Mouse (Mus musculus) intestine, postnatal 0 days (tissue): Measurements from ENCODE around the gene Cdkn1b. TPM values are rescaled to one million over a fixed set of nuclear protein-coding genes. Genes with fewer than 3 reads are reported as not detected.

Source experiments
- ATAC-seq: fragments of 200-750 bp; cut with Nextera tagmentation; 2 replicates; pipeline ENCODE4 v1.8.0; 2017; ENCODE audit warnings: mild to moderate bottlenecking, moderate TSS enrichment, moderate library complexity
- H3K27ac ChIP-seq: fragments of 300-500 bp; sonication (generic); 2 replicates; pipeline ENCODE4 v1.5.1; 2014; ENCODE audit warnings: mild to moderate bottlenecking, low read depth, low read length, moderate library complexity
- H3K27me3 ChIP-seq: fragments of 300-500 bp; sonication (generic); replicated peaks from 2 replicates; pipeline ENCODE4 v1.6.1; 2014; ENCODE audit warnings: low read length, mixed read lengths; ENCODE audit not compliant: control insufficient read depth, insufficient read depth
- H3K36me3 ChIP-seq: fragments of 300-500 bp; sonication (generic); 2 replicates; pipeline ENCODE4 v1.6.1; 2014; ENCODE audit warnings: mild to moderate bottlenecking, moderate library complexity; ENCODE audit not compliant: control insufficient read depth, insufficient read depth
- H3K4me1 ChIP-seq: fragments of 300-500 bp; sonication (generic); replicated peaks from 2 replicates; pipeline ENCODE4 v1.6.1; 2014; ENCODE audit warnings: antibody characterized with exemption, low read length, mixed read lengths; ENCODE audit not compliant: control insufficient read depth, insufficient read depth
- H3K4me2 ChIP-seq: fragments of 300-500 bp; sonication (generic); replicated peaks from 2 replicates; pipeline ENCODE4 v1.6.1; 2014; ENCODE audit warnings: low read depth, mild to moderate bottlenecking, moderate library complexity
- H3K4me3 ChIP-seq: fragments of 300-500 bp; sonication (generic); 2 replicates; pipeline ENCODE4 v1.5.1; 2014; ENCODE audit warnings: low read depth, low read length
- H3K9ac ChIP-seq: fragments of 300-500 bp; sonication (generic); 2 replicates; pipeline ENCODE4 v1.6.1; 2014; ENCODE audit warnings: mild to moderate bottlenecking, low read depth, low read length
- H3K9me3 ChIP-seq: fragments of 300-500 bp; sonication (generic); 2 replicates; pipeline ENCODE4 v1.6.1; 2016; ENCODE audit warnings: mixed run types; ENCODE audit not compliant: control insufficient read depth
- CTCF ChIP-seq: sonication (generic); IDR thresholded peaks from 2 replicates; pipeline ENCODE4 v1.5.1; 2016; ENCODE audit warnings: low read depth, mild to moderate bottlenecking, control low read depth, antibody characterized with exemption, moderate library complexity
- WGBS: fragments of 180-500 bp; shearing (Covaris S2); extraction: QIAGEN DNeasy Blood & Tissue Kit; methylation state at CpG from one replicate; pipeline ENCODE4 v1.1.7; 2014; 5-methylcytosine and 5-hydroxymethylcytosine counted together
- polyA plus RNA-seq: library from polyadenylated mRNA; unstranded; fragments of >200 nt; fragmentation: Nextera tagmentation; extraction: Ambion mirVana; gene quantifications from 2 replicates; pipeline ENCODE4 v1.2.1, GENCODE M21; 2015

The Cdkn1b gene
- polyA plus RNA-seq, 1 experiment from 2014 or later, result 14.8 TPM

DNA sequence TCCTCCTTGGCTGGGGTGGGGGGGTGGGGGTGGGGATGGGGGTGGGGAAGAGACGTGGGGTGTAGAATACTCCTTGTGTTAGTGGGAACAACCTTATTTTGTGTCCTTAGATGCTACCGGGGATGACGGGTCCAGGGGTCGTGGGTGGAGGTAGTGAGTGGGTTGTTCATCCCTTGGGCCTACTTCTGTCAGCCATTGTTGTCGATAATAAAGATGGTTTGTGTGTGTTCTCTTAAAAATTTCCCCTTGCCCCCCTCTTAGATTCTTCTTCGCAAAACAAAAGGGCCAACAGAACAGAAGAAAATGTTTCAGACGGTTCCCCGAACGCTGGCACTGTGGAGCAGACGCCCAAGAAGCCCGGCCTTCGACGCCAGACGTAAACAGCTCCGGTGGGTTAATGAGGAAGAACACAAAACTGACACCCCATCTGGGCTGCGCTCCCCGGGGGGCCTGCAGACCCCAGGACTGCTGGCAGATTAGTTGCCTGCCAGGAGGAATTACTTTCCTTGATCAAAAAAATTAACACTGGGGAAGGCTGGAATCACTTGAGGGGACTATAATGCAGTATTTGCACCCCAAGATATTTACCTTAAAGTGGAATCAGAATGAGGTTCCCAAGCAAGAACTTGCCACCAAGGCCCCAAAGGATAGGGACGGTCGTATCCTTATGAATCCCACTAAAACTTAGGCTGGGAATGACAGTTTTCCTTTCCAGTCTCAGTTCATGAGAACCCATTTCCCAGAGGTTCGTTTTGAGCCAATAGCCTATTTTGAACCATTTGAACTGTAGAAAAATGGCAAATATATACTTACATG lies 1.7 kb downstream of the Cdkn1b start:
- H3K9ac ChIP-seq, result peak overlapping the region; percentile 90
- WGBS, result 6% methylated on average over 20 of the region's 20 CpGs
- 0 out of 2 replicates have a peak, but pooled peaks cover 4% of the 10 kb centered on the region for H3K4me1 ChIP-seq
- no peaks in the 10 kb centered on the region for H3K27me3 ChIP-seq
- H3K36me3 ChIP-seq, result 0 out of 2 replicates have a peak, but pooled peaks cover 7% of the 10 kb centered on the region
- no peak for ATAC-seq
- TF ChIP-seq CTCF, result no peak
- H3K4me3 ChIP-seq, result peak overlapping the region; percentile 67
- H3K4me2 ChIP-seq, result peak overlapping the region; percentile 97
- H3K27ac ChIP-seq, result peak overlapping the region; percentile 94; the same call in 1 of the 2 replicates
- H3K9me3 ChIP-seq, result no peaks in the 10 kb centered on the region

DNA sequence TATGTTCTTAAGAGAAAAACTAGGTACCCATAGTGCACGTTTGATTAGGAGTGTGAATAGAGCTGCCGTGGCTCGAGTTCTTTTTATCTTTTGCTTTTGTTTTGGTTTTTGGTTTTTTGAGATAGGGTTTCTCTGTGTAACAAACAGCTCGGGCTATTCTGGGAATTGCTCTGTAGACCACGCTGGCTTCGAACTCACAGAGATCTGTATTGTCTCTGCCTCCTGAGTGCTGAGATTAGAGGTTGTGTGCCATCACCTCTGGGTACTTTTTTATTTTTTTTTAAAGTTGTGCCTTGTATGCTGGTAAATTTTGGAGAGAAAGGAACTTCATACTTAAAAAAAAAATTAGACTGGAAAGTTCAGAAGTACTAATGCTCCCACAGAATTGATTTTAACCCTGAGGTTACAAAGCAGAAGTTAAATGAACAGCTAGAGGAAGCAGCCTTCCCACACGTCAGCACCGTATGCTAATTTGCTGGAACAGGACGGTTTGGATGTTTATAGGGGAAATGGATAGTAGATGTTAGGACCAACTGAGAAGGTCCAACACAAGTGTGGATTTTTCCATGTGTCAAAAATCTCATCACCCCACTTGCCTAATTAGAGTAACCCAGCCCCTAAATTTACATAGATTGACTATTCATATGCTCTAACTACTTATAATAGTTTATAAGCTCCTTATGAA lies 2.5 kb downstream of the Cdkn1b start:
- ATAC-seq, result no peak
- Histone ChIP-seq H3K36me3 (0 out of 2 replicates have a peak, but pooled peaks cover 7% of the 10 kb centered on the region), H3K4me2 (peak overlapping the region; percentile 97), H3K27ac (0 out of 2 replicates have a peak overlapping the region, but pooled peaks have one; percentile 31), H3K4me1 (0 out of 2 replicates have a peak, but pooled peaks cover 2% of the 10 kb centered on the region), H3K9ac (peak overlapping the region; percentile 90), H3K9me3 (no peaks in the 10 kb centered on the region), H3K27me3 (no peaks in the 10 kb centered on the region), H3K4me3 (peak overlapping the region; percentile 67)
- TF ChIP-seq CTCF, result no peak
- WGBS, result 38% methylated on average over 9 of the region's 9 CpGs

DNA sequence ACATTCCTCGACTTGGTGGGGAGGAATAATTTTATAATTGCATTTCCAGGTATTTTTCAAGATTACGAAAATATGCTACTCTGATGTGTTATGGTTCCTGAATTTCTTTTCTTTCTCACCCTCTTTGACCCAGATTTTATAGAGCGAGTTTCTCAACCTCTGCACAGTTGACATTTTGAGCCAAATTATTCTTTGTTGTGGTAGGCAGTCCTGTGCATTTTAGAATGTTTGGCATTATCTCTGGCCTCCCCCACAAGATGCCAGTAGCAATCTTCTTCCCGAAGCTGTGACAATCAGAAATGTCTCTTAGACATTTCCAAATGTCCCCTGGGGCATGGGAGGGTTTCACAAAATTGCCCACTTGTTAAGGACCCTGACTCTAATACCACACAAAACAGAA lies 3.5 kb downstream of the Cdkn1b start:
- H3K9ac ChIP-seq, result no peak overlapping the region
- WGBS, result 67% methylated on average over 4 of the region's 4 CpGs
- no peak for TF ChIP-seq CTCF
- no peaks in the 10 kb centered on the region for H3K4me1 ChIP-seq
- no peak for ATAC-seq
- no peaks in the 10 kb centered on the region for H3K27me3 ChIP-seq
- H3K27ac ChIP-seq, result no peak overlapping the region
- 0 out of 2 replicates have a peak overlapping the region, but pooled peaks have one; percentile 4 for H3K4me3 ChIP-seq
- 0 out of 2 replicates have a peak, but pooled peaks cover 7% of the 10 kb centered on the region for H3K36me3 ChIP-seq
- peak overlapping the region; percentile 97 for H3K4me2 ChIP-seq
- H3K9me3 ChIP-seq, result no peaks in the 10 kb centered on the region

DNA sequence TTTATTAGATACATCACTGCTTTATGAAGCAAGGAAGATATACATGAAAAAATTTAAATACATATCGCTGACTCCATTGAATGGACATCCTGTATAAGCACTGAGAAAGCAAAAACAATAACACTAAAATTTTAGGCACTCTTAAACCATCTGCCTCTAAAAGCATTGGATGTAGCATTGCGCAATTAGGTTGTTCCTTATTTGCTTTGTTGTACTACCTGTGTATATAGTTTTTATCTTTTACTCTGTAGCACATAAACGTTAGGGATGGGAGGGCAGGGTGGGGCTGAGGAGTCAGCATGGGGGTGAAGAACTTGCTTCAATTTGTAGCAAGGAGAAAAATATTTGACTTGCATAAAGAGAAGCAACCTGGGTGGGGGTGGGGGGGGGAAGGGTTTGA lies 4.1 kb downstream of the Cdkn1b start:
- Histone ChIP-seq H3K4me1 (no peaks in the 10 kb centered on the region), H3K4me2 (no peak overlapping the region), H3K27ac (no peak overlapping the region), H3K27me3 (no peaks in the 10 kb centered on the region), H3K9ac (no peak overlapping the region), H3K36me3 (0 out of 2 replicates have a peak, but pooled peaks cover 7% of the 10 kb centered on the region), H3K4me3 (no peak overlapping the region), H3K9me3 (no peaks in the 10 kb centered on the region)
- no peak for ATAC-seq
- 48% methylated on average over 3 of the region's 3 CpGs for WGBS
- TF ChIP-seq CTCF, result no peak

DNA sequence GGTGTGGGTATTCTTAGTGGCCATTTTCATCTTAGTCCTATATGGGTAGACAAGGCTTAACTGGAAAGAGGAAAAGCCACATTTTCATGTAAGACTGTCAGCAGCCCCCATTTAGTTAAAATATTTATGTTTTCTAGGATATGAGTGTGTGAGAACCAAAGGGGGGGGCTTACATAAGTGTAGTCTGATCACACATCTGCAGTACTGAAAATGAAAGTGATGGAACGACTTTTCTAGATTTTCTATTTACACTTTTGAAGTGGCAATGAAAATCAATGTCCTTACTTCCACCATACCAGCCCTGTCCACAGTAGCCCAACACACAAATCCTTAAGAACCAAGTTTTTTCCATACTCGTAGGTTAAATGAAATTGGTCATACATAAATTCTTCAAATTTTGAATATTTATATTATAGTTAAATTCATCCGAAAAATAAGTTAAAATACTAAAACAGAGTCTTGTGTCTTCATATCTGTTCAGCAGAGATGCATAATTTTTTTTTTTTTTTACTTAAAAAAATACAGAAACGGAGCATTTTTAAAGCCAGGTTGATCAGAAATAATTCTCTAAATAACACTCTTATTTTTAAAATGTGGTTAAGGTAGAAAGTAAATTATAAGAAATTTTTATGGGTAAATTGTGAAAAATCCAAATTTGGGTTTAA lies 5.6 kb downstream of the Cdkn1b start:
- no peak for ATAC-seq
- 59% methylated on average over 4 of the region's 4 CpGs for WGBS
- 0 out of 2 replicates have a peak overlapping the region, but pooled peaks have one; percentile 18 for H3K4me2 ChIP-seq

More for the DNA sequence above, 5.6 kb downstream of the Cdkn1b start:
- H3K4me3 ChIP-seq, result no peak overlapping the region
- no peak overlapping the region for H3K27ac ChIP-seq
- H3K9ac ChIP-seq, result no peak overlapping the region
- H3K4me1 ChIP-seq, result no peaks in the 10 kb centered on the region
- H3K36me3 ChIP-seq, result 0 out of 2 replicates have a peak, but pooled peaks cover 7% of the 10 kb centered on the region
- no peaks in the 10 kb centered on the region for H3K9me3 ChIP-seq
- H3K27me3 ChIP-seq, result no peaks in the 10 kb centered on the region
- no peak for TF ChIP-seq CTCF
